Mouse (Mus musculus): ENCODE results near the gene Znrf2. TPM values are rescaled to one million over a fixed set of nuclear protein-coding genes. Genes with fewer than 3 reads are reported as not detected.

Znrf2 gene
- total RNA-seq, 2 experiments from 2014 or later, result 39.3 to 51.6 TPM

Other genes with a start within 250 kb of the Znrf2 start
- gene Plekha8, start 221.8 kb upstream of the Znrf2 start, total RNA-seq (2021), result 10 to 100 TPM; 17.1 to 21.8 TPM
- gene Fkbp14, start 219.6 kb upstream of the Znrf2 start, total RNA-seq (2021), result 10 to 100 TPM; 22.2 to 23.4 TPM
- gene Mturn, start 135.3 kb upstream of the Znrf2 start, total RNA-seq (2021), result 10 to 100 TPM; 15.5 to 30.5 TPM
- 1 to 10 TPM; 9.0 to 9.4 TPM for gene Nod1, start 155.7 kb downstream of the Znrf2 start, total RNA-seq (2021)
- 1 to 10 TPM; 6.0 to 9.2 TPM for gene Ggct, start 176.0 kb downstream of the Znrf2 start, total RNA-seq (2021)
- 10 to 100 TPM; 72.0 to 86.6 TPM for gene Gars, start 221.1 kb downstream of the Znrf2 start, total RNA-seq (2021)